Mouse (Mus musculus): ENCODE results near the gene Smpd3. TPM values are rescaled to one million over a fixed set of nuclear protein-coding genes. Genes with fewer than 3 reads are reported as not detected.

Smpd3 gene
- polyA plus RNA-seq, 1 experiment from 2014 or later = 0.49 TPM

DNA sequence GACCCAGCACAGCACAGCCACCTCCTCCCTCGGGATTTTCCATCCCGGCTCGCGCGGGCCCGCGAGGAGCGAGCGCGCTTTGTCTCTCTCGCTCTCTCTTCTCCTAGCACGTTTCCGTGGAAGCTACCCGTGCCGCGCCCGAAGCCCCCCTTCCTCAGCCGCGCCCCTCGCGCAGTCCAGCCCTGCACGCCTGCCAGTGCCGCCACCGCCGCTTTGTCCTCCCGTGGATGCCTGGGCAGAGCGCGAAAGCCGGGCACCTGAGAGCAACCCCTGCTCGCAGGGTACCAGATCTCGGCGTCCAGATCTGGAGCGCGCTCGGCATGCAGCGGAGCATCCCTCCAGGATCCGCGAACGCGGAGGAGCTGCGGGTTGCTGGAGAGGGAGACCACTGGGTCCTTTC, 1.2 kb downstream of the Smpd3 start:
- H3K4me1 ChIP-seq (ENCODE audit: control insufficient read depth, insufficient read depth, low read length) = no peaks in the 10 kb centered on the region
- no peak overlapping the region for H3K9ac ChIP-seq (ENCODE audit: low read length)
- H3K36me3 ChIP-seq (ENCODE audit: control insufficient read depth, insufficient read depth, low read length) = no peaks in the 10 kb centered on the region
- H3K4me3 ChIP-seq (ENCODE audit: low read depth, low read length) = no peak overlapping the region
- H3K27ac ChIP-seq (replicated peaks; ENCODE audit: low read depth, low read length) = no peak overlapping the region
- no peaks in the 10 kb centered on the region for H3K9me3 ChIP-seq (ENCODE audit: control insufficient read depth, low read length)
- 0 out of 2 replicates have a peak overlapping the region, but pooled peaks have one; percentile 4 for H3K4me2 ChIP-seq (ENCODE audit: low read depth, severe bottlenecking)
- peaks cover 23% of the 10 kb centered on the region for H3K27me3 ChIP-seq (ENCODE audit: control insufficient read depth, insufficient read depth, low read length)
- ATAC-seq (ENCODE audit: insufficient number of reproducible peaks, low FRiP score, low TSS enrichment, low read depth) = no peak
- DNase-seq (ENCODE audit: low spot score) = no peak
- WGBS = 3% methylated on average over 41 of the region's 41 CpGs

DNA sequence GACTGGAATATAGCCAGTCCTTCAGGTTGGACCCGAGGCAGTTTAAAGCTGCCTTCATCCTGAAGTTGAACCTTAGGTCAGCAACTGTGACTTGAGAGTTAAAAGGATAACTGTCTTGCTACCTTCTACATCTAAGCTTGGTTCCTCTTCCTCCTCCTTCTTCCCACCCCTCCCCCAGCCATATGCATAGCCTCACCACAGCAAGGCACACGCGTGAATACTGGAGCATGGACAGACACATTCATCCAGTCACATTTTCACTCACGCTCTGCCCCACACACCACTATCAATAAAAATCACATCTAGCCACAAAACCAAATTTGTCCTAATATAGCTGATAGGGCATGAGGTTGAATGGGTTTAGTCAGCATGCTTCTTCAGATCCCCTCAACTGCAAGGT, 1.8 kb downstream of the Smpd3 start:
- no peak for ATAC-seq (ENCODE audit: insufficient number of reproducible peaks, low FRiP score, low TSS enrichment, low read depth)
- no peak for DNase-seq (ENCODE audit: low spot score)
- no peak overlapping the region for H3K4me2 ChIP-seq (ENCODE audit: low read depth, severe bottlenecking)
- H3K4me1 ChIP-seq (ENCODE audit: control insufficient read depth, insufficient read depth, low read length) = no peaks in the 10 kb centered on the region
- H3K27ac ChIP-seq (replicated peaks; ENCODE audit: low read depth, low read length) = no peak overlapping the region
- no peaks in the 10 kb centered on the region for H3K36me3 ChIP-seq (ENCODE audit: control insufficient read depth, insufficient read depth, low read length)
- WGBS = 76% methylated on average over 4 of the region's 4 CpGs
- peaks cover 23% of the 10 kb centered on the region for H3K27me3 ChIP-seq (ENCODE audit: control insufficient read depth, insufficient read depth, low read length)
- no peak overlapping the region for H3K9ac ChIP-seq (ENCODE audit: low read length)
- no peak overlapping the region for H3K4me3 ChIP-seq (ENCODE audit: low read depth, low read length)
- no peaks in the 10 kb centered on the region for H3K9me3 ChIP-seq (ENCODE audit: control insufficient read depth, low read length)

DNA sequence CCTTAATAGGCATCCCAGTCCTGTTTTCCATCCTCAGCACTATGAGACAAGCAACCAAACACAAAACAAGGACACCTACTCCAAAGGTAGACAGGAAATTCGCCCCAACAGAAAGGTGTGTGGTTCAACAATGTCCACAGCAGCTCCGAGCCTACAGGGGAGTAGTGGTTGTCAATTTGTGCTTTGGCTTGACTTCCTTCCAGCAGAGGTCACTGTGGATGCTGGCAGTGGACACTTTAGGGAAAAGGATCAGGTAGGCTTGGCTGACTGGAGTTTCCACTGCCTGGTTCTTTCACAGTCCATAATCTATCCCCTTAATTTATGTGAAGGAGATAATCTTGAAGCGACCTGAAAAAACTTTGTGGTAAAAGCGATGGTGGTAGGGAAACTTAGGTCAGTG, 2.6 kb downstream of the Smpd3 start:
- Histone ChIP-seq H3K4me1 (ENCODE audit: control insufficient read depth, insufficient read depth, low read length) (no peaks in the 10 kb centered on the region), H3K9ac (ENCODE audit: low read length) (no peak overlapping the region), H3K27me3 (ENCODE audit: control insufficient read depth, insufficient read depth, low read length) (peaks cover 23% of the 10 kb centered on the region), H3K4me2 (ENCODE audit: low read depth, severe bottlenecking) (no peak overlapping the region), H3K27ac (replicated peaks; ENCODE audit: low read depth, low read length) (no peak overlapping the region), H3K9me3 (ENCODE audit: control insufficient read depth, low read length) (no peaks in the 10 kb centered on the region), H3K4me3 (ENCODE audit: low read depth, low read length) (no peak overlapping the region), H3K36me3 (ENCODE audit: control insufficient read depth, insufficient read depth, low read length) (no peaks in the 10 kb centered on the region)
- DNase-seq (ENCODE audit: low spot score) (no peak), ATAC-seq (ENCODE audit: insufficient number of reproducible peaks, low FRiP score, low TSS enrichment, low read depth) (no peak)
- WGBS = 63% methylated on average over 4 of the region's 4 CpGs

DNA sequence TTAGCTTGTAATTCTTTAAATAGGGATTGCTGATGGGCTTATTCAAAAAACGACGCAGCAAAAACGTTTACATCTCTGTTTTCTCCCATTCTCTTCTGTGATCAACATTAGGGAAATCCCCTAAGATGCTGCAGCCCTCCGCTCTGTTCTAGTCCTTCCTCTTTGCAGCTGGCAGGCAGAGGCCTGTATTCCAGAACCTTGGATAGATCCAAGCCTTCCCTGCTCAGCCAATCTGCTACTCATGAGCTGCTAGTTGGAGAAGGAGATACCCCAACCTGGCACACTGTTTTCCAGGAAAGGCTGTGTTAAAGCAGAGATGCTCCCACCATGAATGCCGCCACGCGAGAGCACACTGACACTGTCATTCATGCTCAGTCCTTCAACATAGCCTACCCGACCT, 4.4 kb downstream of the Smpd3 start:
- WGBS = 35% methylated on average over 8 of the region's 8 CpGs
- Histone ChIP-seq H3K9me3 (ENCODE audit: control insufficient read depth, low read length) (no peaks in the 10 kb centered on the region), H3K4me3 (ENCODE audit: low read depth, low read length) (no peak overlapping the region), H3K36me3 (ENCODE audit: control insufficient read depth, insufficient read depth, low read length) (no peaks in the 10 kb centered on the region), H3K9ac (ENCODE audit: low read length) (no peak overlapping the region), H3K27me3 (ENCODE audit: control insufficient read depth, insufficient read depth, low read length) (peaks cover 23% of the 10 kb centered on the region), H3K4me2 (ENCODE audit: low read depth, severe bottlenecking) (no peak overlapping the region), H3K4me1 (ENCODE audit: control insufficient read depth, insufficient read depth, low read length) (no peaks in the 10 kb centered on the region), H3K27ac (replicated peaks; ENCODE audit: low read depth, low read length) (no peak overlapping the region)
- ATAC-seq (ENCODE audit: insufficient number of reproducible peaks, low FRiP score, low TSS enrichment, low read depth) (no peak), DNase-seq (ENCODE audit: low spot score) (peak; percentile 39)

DNA sequence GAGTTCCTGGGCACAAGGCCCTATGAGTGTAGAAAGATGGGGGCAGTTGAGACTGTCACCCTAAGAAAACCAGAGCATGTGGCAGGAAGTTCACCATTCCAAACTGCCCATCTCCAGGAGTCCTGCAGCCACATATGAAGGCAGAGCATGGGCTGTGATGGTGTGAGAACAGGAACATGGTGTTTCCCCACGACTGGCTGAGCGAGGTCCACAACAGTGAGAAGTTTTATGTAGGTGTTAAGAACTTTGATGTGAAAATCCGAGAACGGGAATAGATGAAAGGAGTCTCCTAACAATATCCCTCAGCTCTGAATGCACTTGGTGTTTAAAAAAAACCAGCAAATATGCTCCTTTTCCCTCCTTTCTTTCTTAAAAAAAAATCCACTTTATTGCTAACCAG, 5.3 kb downstream of the Smpd3 start:
- Histone ChIP-seq H3K27ac (replicated peaks; ENCODE audit: low read depth, low read length) (no peak overlapping the region), H3K4me3 (ENCODE audit: low read depth, low read length) (no peak overlapping the region), H3K27me3 (ENCODE audit: control insufficient read depth, insufficient read depth, low read length) (peaks cover 23% of the 10 kb centered on the region), H3K4me1 (ENCODE audit: control insufficient read depth, insufficient read depth, low read length) (no peaks in the 10 kb centered on the region), H3K36me3 (ENCODE audit: control insufficient read depth, insufficient read depth, low read length) (no peaks in the 10 kb centered on the region), H3K9me3 (ENCODE audit: control insufficient read depth, low read length) (no peaks in the 10 kb centered on the region), H3K4me2 (ENCODE audit: low read depth, severe bottlenecking) (no peak overlapping the region), H3K9ac (ENCODE audit: low read length) (no peak overlapping the region)
- DNase-seq (ENCODE audit: low spot score) = no peak
- no peak for ATAC-seq (ENCODE audit: insufficient number of reproducible peaks, low FRiP score, low TSS enrichment, low read depth)
- 62% methylated on average over 4 of the region's 4 CpGs for WGBS

DNA sequence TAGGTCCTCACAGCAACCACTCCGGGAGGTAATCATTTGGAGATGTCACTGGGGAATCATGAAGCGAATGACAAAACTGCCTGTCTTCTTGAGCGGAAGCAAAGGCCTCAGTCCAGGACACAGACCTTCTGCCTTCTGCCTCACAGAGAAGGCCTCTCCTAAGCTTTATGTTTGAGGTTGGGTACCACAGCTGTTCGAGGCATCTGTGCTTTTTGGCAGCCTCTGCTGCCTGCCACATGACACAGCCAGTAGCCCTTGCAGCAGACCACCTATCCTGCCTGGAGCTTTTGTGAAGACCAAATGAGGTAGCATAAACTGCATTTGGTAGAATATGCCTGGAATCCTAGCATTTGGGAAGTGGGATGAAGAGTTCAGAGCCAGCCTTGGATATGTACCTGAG, 11.2 kb downstream of the Smpd3 start:
- no peaks in the 10 kb centered on the region for H3K36me3 ChIP-seq (ENCODE audit: control insufficient read depth, insufficient read depth, low read length)
- no peak overlapping the region for H3K27ac ChIP-seq (replicated peaks; ENCODE audit: low read depth, low read length)
- WGBS = 80% methylated on average over 4 of the region's 4 CpGs
- no peaks in the 10 kb centered on the region for H3K4me1 ChIP-seq (ENCODE audit: control insufficient read depth, insufficient read depth, low read length)
- no peak overlapping the region for H3K9ac ChIP-seq (ENCODE audit: low read length)
- H3K9me3 ChIP-seq (ENCODE audit: control insufficient read depth, low read length) = no peaks in the 10 kb centered on the region
- ATAC-seq (ENCODE audit: insufficient number of reproducible peaks, low FRiP score, low TSS enrichment, low read depth) (no peak), DNase-seq (ENCODE audit: low spot score) (no peak)
- no peak overlapping the region for H3K4me2 ChIP-seq (ENCODE audit: low read depth, severe bottlenecking)
- no peaks in the 10 kb centered on the region for H3K27me3 ChIP-seq (ENCODE audit: control insufficient read depth, insufficient read depth, low read length)
- no peak overlapping the region for H3K4me3 ChIP-seq (ENCODE audit: low read depth, low read length)

DNA sequence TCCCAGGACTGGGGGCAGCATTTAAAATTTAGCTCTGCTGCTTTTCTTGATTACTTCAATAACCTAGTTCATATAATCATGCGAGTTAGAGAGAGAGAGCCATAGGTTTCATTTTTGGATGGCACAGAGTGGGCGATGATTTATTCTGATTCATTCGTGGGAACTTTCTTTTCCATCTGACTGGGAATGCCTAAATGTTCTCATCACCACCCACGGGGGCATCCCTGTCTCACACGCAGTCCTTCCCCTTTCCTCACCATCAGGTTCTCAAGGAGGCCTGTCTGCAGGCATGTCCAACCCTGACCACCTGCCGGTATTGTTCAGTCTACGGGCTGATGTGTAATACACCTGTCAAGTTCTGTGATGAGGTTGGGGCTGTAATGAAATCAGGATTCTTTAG, 16.4 kb downstream of the Smpd3 start:
- DNase-seq (ENCODE audit: low spot score) (no peak), ATAC-seq (ENCODE audit: insufficient number of reproducible peaks, low FRiP score, low TSS enrichment, low read depth) (no peak)
- WGBS = 84% methylated on average over 7 of the region's 7 CpGs
- no peak overlapping the region for H3K4me2 ChIP-seq (ENCODE audit: low read depth, severe bottlenecking)
- H3K4me1 ChIP-seq (ENCODE audit: control insufficient read depth, insufficient read depth, low read length) = no peaks in the 10 kb centered on the region
- H3K9me3 ChIP-seq (ENCODE audit: control insufficient read depth, low read length) = no peaks in the 10 kb centered on the region
- H3K27ac ChIP-seq (replicated peaks; ENCODE audit: low read depth, low read length) = no peak overlapping the region
- H3K27me3 ChIP-seq (ENCODE audit: control insufficient read depth, insufficient read depth, low read length) = no peaks in the 10 kb centered on the region
- no peaks in the 10 kb centered on the region for H3K36me3 ChIP-seq (ENCODE audit: control insufficient read depth, insufficient read depth, low read length)
- H3K9ac ChIP-seq (ENCODE audit: low read length) = no peak overlapping the region
- no peak overlapping the region for H3K4me3 ChIP-seq (ENCODE audit: low read depth, low read length)

DNA sequence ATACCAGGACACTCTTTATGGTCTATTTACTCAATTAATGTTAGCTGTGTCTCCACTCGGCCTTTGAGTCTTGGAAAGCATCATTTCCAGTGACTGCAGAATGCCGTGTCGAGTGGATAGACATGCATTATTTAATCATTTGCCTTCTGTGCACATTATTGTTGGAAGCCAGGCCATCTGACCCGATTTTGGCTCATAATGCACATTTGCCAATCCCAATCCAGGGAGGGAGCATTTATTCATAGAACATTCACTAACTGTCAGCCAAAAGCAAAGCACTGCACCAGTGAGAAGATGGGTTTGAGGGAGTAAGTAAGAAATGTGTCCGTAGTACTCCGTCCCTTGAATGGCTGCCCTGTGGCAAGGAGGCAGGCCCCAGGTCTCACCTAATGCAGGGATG, 17.8 kb downstream of the Smpd3 start:
- Histone ChIP-seq H3K9me3 (ENCODE audit: control insufficient read depth, low read length) (no peaks in the 10 kb centered on the region), H3K4me3 (ENCODE audit: low read depth, low read length) (no peak overlapping the region), H3K27me3 (ENCODE audit: control insufficient read depth, insufficient read depth, low read length) (no peaks in the 10 kb centered on the region), H3K9ac (ENCODE audit: low read length) (no peak overlapping the region), H3K36me3 (ENCODE audit: control insufficient read depth, insufficient read depth, low read length) (no peaks in the 10 kb centered on the region), H3K4me1 (ENCODE audit: control insufficient read depth, insufficient read depth, low read length) (no peaks in the 10 kb centered on the region), H3K27ac (replicated peaks; ENCODE audit: low read depth, low read length) (no peak overlapping the region), H3K4me2 (ENCODE audit: low read depth, severe bottlenecking) (no peak overlapping the region)
- no peak for DNase-seq (ENCODE audit: low spot score)
- 81% methylated on average over 6 of the region's 6 CpGs for WGBS
- no peak for ATAC-seq (ENCODE audit: insufficient number of reproducible peaks, low FRiP score, low TSS enrichment, low read depth)

DNA sequence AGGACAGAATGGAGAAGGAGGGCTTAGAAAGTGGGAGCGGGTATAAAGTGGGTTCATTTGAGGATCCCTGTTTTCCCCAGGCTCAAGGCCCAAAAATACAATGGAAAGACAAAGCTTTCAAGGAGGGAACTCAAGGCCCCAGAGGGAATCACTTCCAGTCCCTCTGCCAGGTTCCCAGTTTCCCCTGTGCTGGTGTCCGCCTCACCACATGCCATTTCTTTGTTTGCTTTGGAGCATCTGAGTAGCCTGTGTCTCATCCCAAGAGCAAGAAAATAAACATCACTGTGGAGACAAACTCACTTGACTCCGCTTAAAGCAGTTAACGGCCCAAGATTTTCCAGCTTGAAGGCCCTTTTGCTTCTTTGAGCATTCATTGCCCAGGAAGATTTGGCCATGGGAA, 20.7 kb downstream of the Smpd3 start:
- H3K27ac ChIP-seq (replicated peaks; ENCODE audit: low read depth, low read length) = no peak overlapping the region
- no peaks in the 10 kb centered on the region for H3K4me1 ChIP-seq (ENCODE audit: control insufficient read depth, insufficient read depth, low read length)
- no peaks in the 10 kb centered on the region for H3K36me3 ChIP-seq (ENCODE audit: control insufficient read depth, insufficient read depth, low read length)
- 64% methylated on average over 4 of the region's 4 CpGs for WGBS
- ATAC-seq (ENCODE audit: insufficient number of reproducible peaks, low FRiP score, low TSS enrichment, low read depth) (no peak), DNase-seq (ENCODE audit: low spot score) (no peak)
- no peak overlapping the region for H3K4me2 ChIP-seq (ENCODE audit: low read depth, severe bottlenecking)
- no peaks in the 10 kb centered on the region for H3K27me3 ChIP-seq (ENCODE audit: control insufficient read depth, insufficient read depth, low read length)
- H3K4me3 ChIP-seq (ENCODE audit: low read depth, low read length) = no peak overlapping the region
- no peak overlapping the region for H3K9ac ChIP-seq (ENCODE audit: low read length)
- no peaks in the 10 kb centered on the region for H3K9me3 ChIP-seq (ENCODE audit: control insufficient read depth, low read length)

Data from limb, embryonic 11.5 days (tissue).